Mouse (Mus musculus): ENCODE data around the gene Olfr70. TPM values are rescaled to one million over a fixed set of nuclear protein-coding genes. Genes with fewer than 3 reads are reported as not detected.

Gene Olfr70
- total RNA-seq, 2 experiments from 2014 or later: not detected

GRCm38 (mm10) chr4:43666412-43666811 is 34.2 kb downstream of the Olfr70 start:
- no peak for ATAC-seq (replicated peaks; ENCODE audit: low FRiP score, poor library complexity, severe bottlenecking)

GRCm38 (mm10) chr4:43657146-43657545 is 43.5 kb downstream of the Olfr70 start:
- no peak for ATAC-seq (replicated peaks; ENCODE audit: low FRiP score, poor library complexity, severe bottlenecking)

- ATAC-seq (replicated peaks; ENCODE audit: low FRiP score, poor library complexity, severe bottlenecking): peak; percentile 96
Observed at GRCm38 (mm10) chr4:43656339-43657109, 44.1 kb downstream of the Olfr70 start, which contains the start of gene Hint2. Hint2 (minus strand) TSS chr4:43656466.

- ATAC-seq (replicated peaks; ENCODE audit: low FRiP score, poor library complexity, severe bottlenecking): no peak
Observed at GRCm38 (mm10) chr4:43655656-43656338, 44.8 kb downstream of the Olfr70 start.

GRCm38 (mm10) chr4:43653161-43654015 is 47.2 kb downstream of the Olfr70 start, which contains the start of gene Spag8:
Spag8 (minus strand) TSS chr4:43653594.
- 0 out of 2 replicates have a peak, but pooled peaks have one; percentile 23 for ATAC-seq (replicated peaks; ENCODE audit: low FRiP score, poor library complexity, severe bottlenecking)

GRCm38 (mm10) chr4:43652726-43653125 is 47.9 kb downstream of the Olfr70 start:
- no peak for ATAC-seq (replicated peaks; ENCODE audit: low FRiP score, poor library complexity, severe bottlenecking)

- no peak for ATAC-seq (replicated peaks; ENCODE audit: low FRiP score, poor library complexity, severe bottlenecking)
Observed at GRCm38 (mm10) chr4:43649783-43650182, 50.8 kb downstream of the Olfr70 start.

Other genes starting within 250 kb of the Olfr70 start
- gene Cd72, start 246.2 kb downstream of the Olfr70 start, total RNA-seq (2015; ENCODE audit: low replicate concordance): 2.1 and 2.3 TPM in 2 replicates
- gene Cd72, start 246.2 kb downstream of the Olfr70 start, total RNA-seq (2017; ENCODE audit: low replicate concordance): 0.43 and 7.9 TPM in 2 replicates
- gene Sit1, start 217.1 kb downstream of the Olfr70 start, total RNA-seq (2015; ENCODE audit: low replicate concordance): not detected in 2 replicates
- not detected in 2 replicates for gene Sit1, start 217.1 kb downstream of the Olfr70 start, total RNA-seq (2017; ENCODE audit: low replicate concordance)
- gene Ccdc107, start 207.9 kb downstream of the Olfr70 start, total RNA-seq (2015; ENCODE audit: low replicate concordance): 4.6 and 17.1 TPM in 2 replicates
- gene Ccdc107, start 207.9 kb downstream of the Olfr70 start, total RNA-seq (2017; ENCODE audit: low replicate concordance): 5.2 and 36.1 TPM in 2 replicates
- 22.4 and 40.9 TPM in 2 replicates for gene Arhgef39, start 201.1 kb downstream of the Olfr70 start, total RNA-seq (2015; ENCODE audit: low replicate concordance)
- 18.0 and 29.2 TPM in 2 replicates for gene Arhgef39, start 201.1 kb downstream of the Olfr70 start, total RNA-seq (2017; ENCODE audit: low replicate concordance)
- 0.63 TPM in 1 of 2 replicates, not detected in the other for gene Car9, start 193.8 kb downstream of the Olfr70 start, total RNA-seq (2015; ENCODE audit: low replicate concordance)
- 0.56 and 0.77 TPM in 2 replicates for gene Car9, start 193.8 kb downstream of the Olfr70 start, total RNA-seq (2017; ENCODE audit: low replicate concordance)
- gene Tpm2, start 177.0 kb downstream of the Olfr70 start, total RNA-seq (2015; ENCODE audit: low replicate concordance): not detected in 2 replicates
- 3.3 and 4.9 TPM in 2 replicates for gene Tpm2, start 177.0 kb downstream of the Olfr70 start, total RNA-seq (2017; ENCODE audit: low replicate concordance)
- gene Creb3, start 138.5 kb downstream of the Olfr70 start, total RNA-seq (2015; ENCODE audit: low replicate concordance): 1.7 and 6.7 TPM in 2 replicates
- 35.8 and 52.6 TPM in 2 replicates for gene Creb3, start 138.5 kb downstream of the Olfr70 start, total RNA-seq (2017; ENCODE audit: low replicate concordance)
- gene Tln1, start 138.1 kb downstream of the Olfr70 start, total RNA-seq (2015; ENCODE audit: low replicate concordance): 47.8 and 86.3 TPM in 2 replicates
- gene Tln1, start 138.1 kb downstream of the Olfr70 start, total RNA-seq (2017; ENCODE audit: low replicate concordance): 197 and 262 TPM in 2 replicates
- 8.6 and 10.6 TPM in 2 replicates for gene Rgp1, start 122.1 kb downstream of the Olfr70 start, total RNA-seq (2015; ENCODE audit: low replicate concordance)
- gene Rgp1, start 122.1 kb downstream of the Olfr70 start, total RNA-seq (2017; ENCODE audit: low replicate concordance): 5.7 and 8.9 TPM in 2 replicates
- 4.2 and 7.3 TPM in 2 replicates for gene Gba2, start 121.9 kb downstream of the Olfr70 start, total RNA-seq (2015; ENCODE audit: low replicate concordance)
- 7.4 and 12.0 TPM in 2 replicates for gene Gba2, start 121.9 kb downstream of the Olfr70 start, total RNA-seq (2017; ENCODE audit: low replicate concordance)
- not detected in 2 replicates for gene Msmp, start 116.3 kb downstream of the Olfr70 start, total RNA-seq (2015; ENCODE audit: low replicate concordance)
- not detected in 2 replicates for gene Msmp, start 116.3 kb downstream of the Olfr70 start, total RNA-seq (2017; ENCODE audit: low replicate concordance)
- gene Npr2, start 68.9 kb downstream of the Olfr70 start, total RNA-seq (2015; ENCODE audit: low replicate concordance): not detected in 2 replicates
- gene Npr2, start 68.9 kb downstream of the Olfr70 start, total RNA-seq (2017; ENCODE audit: low replicate concordance): 1.9 TPM in 1 of 2 replicates, not detected in the other
- not detected in 2 replicates for gene Spag8, start 47.2 kb downstream of the Olfr70 start, total RNA-seq (2015; ENCODE audit: low replicate concordance)
- not detected in 2 replicates for gene Spag8, start 47.2 kb downstream of the Olfr70 start, total RNA-seq (2017; ENCODE audit: low replicate concordance)
- gene Hint2, start 44.3 kb downstream of the Olfr70 start, total RNA-seq (2015; ENCODE audit: low replicate concordance): 2.9 and 9.6 TPM in 2 replicates
- gene Hint2, start 44.3 kb downstream of the Olfr70 start, total RNA-seq (2017; ENCODE audit: low replicate concordance): 13.6 and 18.1 TPM in 2 replicates
- 3.8 TPM in 1 of 2 replicates, not detected in the other for gene Tmem8b, start 31.8 kb downstream of the Olfr70 start, total RNA-seq (2015; ENCODE audit: low replicate concordance)
- gene Tmem8b, start 31.8 kb downstream of the Olfr70 start, total RNA-seq (2017; ENCODE audit: low replicate concordance): 0.42 TPM in 1 of 2 replicates, not detected in the other
- gene Fam221b, start 31.7 kb downstream of the Olfr70 start, total RNA-seq (2015; ENCODE audit: low replicate concordance): not detected in 2 replicates
- gene Fam221b, start 31.7 kb downstream of the Olfr70 start, total RNA-seq (2017; ENCODE audit: low replicate concordance): 0.70 TPM in 1 of 2 replicates, not detected in the other
- gene Olfr71, start 9.4 kb upstream of the Olfr70 start, total RNA-seq (2015; ENCODE audit: low replicate concordance): not detected in 2 replicates
- not detected in 2 replicates for gene Olfr71, start 9.4 kb upstream of the Olfr70 start, total RNA-seq (2017; ENCODE audit: low replicate concordance)
- gene Hrct1, start 26.4 kb upstream of the Olfr70 start, total RNA-seq (2015; ENCODE audit: low replicate concordance): not detected in 2 replicates
- gene Hrct1, start 26.4 kb upstream of the Olfr70 start, total RNA-seq (2017; ENCODE audit: low replicate concordance): not detected in 2 replicates
- gene Spaar, start 29.2 kb upstream of the Olfr70 start, total RNA-seq (2015; ENCODE audit: low replicate concordance): not detected in 2 replicates
- gene Spaar, start 29.2 kb upstream of the Olfr70 start, total RNA-seq (2017; ENCODE audit: low replicate concordance): not detected in 2 replicates
- gene Olfr159, start 70.2 kb upstream of the Olfr70 start, total RNA-seq (2015; ENCODE audit: low replicate concordance): not detected in 2 replicates
- gene Olfr159, start 70.2 kb upstream of the Olfr70 start, total RNA-seq (2017; ENCODE audit: low replicate concordance): not detected in 2 replicates
- not detected in 2 replicates for gene Olfr156, start 123.1 kb upstream of the Olfr70 start, total RNA-seq (2015; ENCODE audit: low replicate concordance)
- not detected in 2 replicates for gene Olfr156, start 123.1 kb upstream of the Olfr70 start, total RNA-seq (2017; ENCODE audit: low replicate concordance)
- gene Olfr157, start 139.4 kb upstream of the Olfr70 start, total RNA-seq (2015; ENCODE audit: low replicate concordance): not detected in 2 replicates
- not detected in 2 replicates for gene Olfr157, start 139.4 kb upstream of the Olfr70 start, total RNA-seq (2017; ENCODE audit: low replicate concordance)
- gene Olfr155, start 150.8 kb upstream of the Olfr70 start, total RNA-seq (2015; ENCODE audit: low replicate concordance): not detected in 2 replicates
- gene Olfr155, start 150.8 kb upstream of the Olfr70 start, total RNA-seq (2017; ENCODE audit: low replicate concordance): not detected in 2 replicates
- 1.2 and 5.4 TPM in 2 replicates for gene Reck, start 174.7 kb upstream of the Olfr70 start, total RNA-seq (2015; ENCODE audit: low replicate concordance)
- 0.77 and 6.4 TPM in 2 replicates for gene Reck, start 174.7 kb upstream of the Olfr70 start, total RNA-seq (2017; ENCODE audit: low replicate concordance)